Mouse (Mus musculus) ES-E14 (cell line): ENCODE results near the gene Prom2. TPM values are rescaled to one million over a fixed set of nuclear protein-coding genes. Genes with fewer than 3 reads are reported as not detected.
A peak's percentile ranks its signal among the peaks of the same experiment; 100 is the strongest.

Experiments used
- DNase-seq: peaks from one replicate; pipeline ENCODE4 v3.0.0-alpha.2; 2013; ENCODE audit warnings: low read depth, low spot score
- H3K27ac ChIP-seq: 2 replicates; pipeline ENCODE4 v1.5.1; 2012; ENCODE audit warnings: low read depth, mild to moderate bottlenecking, low read length, moderate library complexity, mixed read lengths; ENCODE audit not compliant: poor library complexity, insufficient read depth, severe bottlenecking
- H3K36me3 ChIP-seq: 2 replicates; pipeline ENCODE4 v1.6.1; 2012; ENCODE audit warnings: mild to moderate bottlenecking, low read length, moderate library complexity, mixed read lengths; ENCODE audit not compliant: control insufficient read depth, poor library complexity, insufficient read depth, severe bottlenecking
- H3K4me1 ChIP-seq, 2 experiments: fragments of 150-350 bp in 1 of 2; sonication (generic) in 1 of 2; 2 replicates each; pipeline ENCODE4 v1.6.1; 2012; ENCODE audit warnings: low read length in 2 of 2, mild to moderate bottlenecking in 1 of 2, mixed read lengths in 1 of 2; ENCODE audit not compliant: control insufficient read depth in 2 of 2, insufficient read depth in 2 of 2, poor library complexity in 1 of 2
- H3K4me3 ChIP-seq, 2 experiments: fragments of 150-350 bp in 1 of 2; sonication (generic) in 1 of 2; 2 replicates each; pipeline ENCODE4 v1.5.1; 2012; ENCODE audit warnings: low read length in 2 of 2, low read depth in 1 of 2, mild to moderate bottlenecking in 1 of 2, mixed read lengths in 1 of 2; ENCODE audit not compliant: insufficient read depth in 1 of 2, poor library complexity in 1 of 2, severe bottlenecking in 1 of 2
- H3K9ac ChIP-seq: 2 replicates; pipeline ENCODE4 v1.6.1; 2012; ENCODE audit warnings: low read depth, mild to moderate bottlenecking, low read length, mixed read lengths; ENCODE audit not compliant: poor library complexity, insufficient read depth, severe bottlenecking
- H3K9me3 ChIP-seq: fragments of 150-350 bp; sonication (generic); 2 replicates; pipeline ENCODE4 v1.6.1; 2012; ENCODE audit warnings: low read depth, mild to moderate bottlenecking, low read length; ENCODE audit not compliant: control insufficient read depth, insufficient read depth
- CHD2 ChIP-seq: IDR thresholded peaks from 2 replicates; pipeline ENCODE4 v1.6.1; 2014; ENCODE audit warnings: mild to moderate bottlenecking, low read depth, low read length, inconsistent platforms
- HCFC1 ChIP-seq: IDR thresholded peaks from 2 replicates; pipeline ENCODE4 v1.6.1; 2012; ENCODE audit warnings: low read length, inconsistent platforms, borderline replicate concordance; ENCODE audit not compliant: insufficient read depth
- MAFK ChIP-seq: IDR thresholded peaks from 2 replicates; pipeline ENCODE4 v1.6.1; 2014; ENCODE audit warnings: mild to moderate bottlenecking, low read depth, low read length, inconsistent platforms; ENCODE audit not compliant: insufficient read depth
- ZC3H11A ChIP-seq: IDR thresholded peaks from 2 replicates; pipeline ENCODE4 v1.6.1; 2012; ENCODE audit warnings: low read depth, mild to moderate bottlenecking, inconsistent platforms, low read length, borderline replicate concordance
- ZNF384 ChIP-seq: IDR thresholded peaks from 2 replicates; pipeline ENCODE4 v1.6.1; 2012; ENCODE audit warnings: low read depth, low read length, inconsistent platforms
- in situ Hi-C, 2 experiments: fragments of 600-800 bp; cut with MboI; formaldehyde crosslinking; loops; one replicate each; pipeline ENCODE4 v1.15.1; 2025; ENCODE audit warnings: low sequenced_read_pairs in 2 of 2, inconsistent platforms in 1 of 2; ENCODE audit not compliant: unreplicated experiment in 2 of 2
- total RNA-seq: library from RNA; depleted of rRNA; stranded (reverse); fragments of 300-350 nt; gene quantifications from 2 replicates; pipeline ENCODE4 v1.2.3, GENCODE M21; 2012

The Prom2 gene
- total RNA-seq, 1 experiment, result 0.45 TPM

GRCm38 (mm10) chr2:127511426-127511825 lies 29.8 kb downstream of the Prom2 start:
- H3K27ac ChIP-seq, result no peak overlapping the region
- no peaks in the 10 kb centered on the region for H3K36me3 ChIP-seq
- TF ChIP-seq MAFK (no peak), ZNF384 (no peak), HCFC1 (no peak), ZC3H11A (no peak), CHD2 (no peak)
- in situ Hi-C loops, result no loop called here
- no peak overlapping the region for H3K9ac ChIP-seq
- H3K9me3 ChIP-seq, result no peaks in the 10 kb centered on the region
- no peaks in the 10 kb centered on the region for H3K4me1 ChIP-seq
- H3K4me3 ChIP-seq, result no peak overlapping the region
- DNase-seq, result no peak

- Histone ChIP-seq H3K4me3 (no peak overlapping the region), H3K4me1 (no peaks in the 10 kb centered on the region), H3K27ac (no peak overlapping the region), H3K36me3 (no peaks in the 10 kb centered on the region), H3K9ac (no peak overlapping the region), H3K9me3 (no peaks in the 10 kb centered on the region)
- TF ChIP-seq ZC3H11A (no peak), HCFC1 (no peak), ZNF384 (no peak), CHD2 (no peak), MAFK (no peak)
- in situ Hi-C loops, result loop anchor here in 1 of 2 experiments (5.0 kb wide), 1 partner anchor 49 kb away; no protein-coding TSS in a partner anchor
- DNase-seq, result no peak
Observed at GRCm38 (mm10) chr2:127507967-127508660, 33.2 kb downstream of the Prom2 start.

- H3K4me1 ChIP-seq, result no peaks in the 10 kb centered on the region
- no peaks in the 10 kb centered on the region for H3K9me3 ChIP-seq
- peak; percentile 78 for TF ChIP-seq ZC3H11A
- TF ChIP-seq MAFK, result no peak
- no peak overlapping the region for H3K27ac ChIP-seq
- H3K9ac ChIP-seq, result no peak overlapping the region
- in situ Hi-C loops, result loop anchor here in 1 of 2 experiments (5.0 kb wide), 1 partner anchor 50 kb away; no protein-coding TSS in a partner anchor
- H3K4me3 ChIP-seq, result no peak overlapping the region
- DNase-seq, result no peak
- H3K36me3 ChIP-seq, result no peaks in the 10 kb centered on the region
Observed at GRCm38 (mm10) chr2:127507077-127507774, 34.0 kb downstream of the Prom2 start.

- DNase-seq, result no peak
- in situ Hi-C loops, result loop anchor here in 1 of 2 experiments (5.0 kb wide), 1 partner anchor 51 kb away; no protein-coding TSS in a partner anchor
- H3K4me3 ChIP-seq, result no peak overlapping the region
- no peak overlapping the region for H3K9ac ChIP-seq
- H3K4me1 ChIP-seq, result no peaks in the 10 kb centered on the region
- H3K36me3 ChIP-seq, result no peaks in the 10 kb centered on the region
- no peaks in the 10 kb centered on the region for H3K9me3 ChIP-seq
- TF ChIP-seq ZC3H11A (no peak), CHD2 (no peak), ZNF384 (no peak), HCFC1 (no peak), MAFK (no peak)
- no peak overlapping the region for H3K27ac ChIP-seq
Observed at GRCm38 (mm10) chr2:127506131-127506632, 35.1 kb downstream of the Prom2 start.
